Mouse (Mus musculus) limb, embryonic 13.5 days (tissue): ENCODE data around the gene Tnfrsf12a. TPM values are rescaled to one million over a fixed set of nuclear protein-coding genes. Genes with fewer than 3 reads are reported as not detected.

Experiments
- ATAC-seq: fragments of 200-750 bp; cut with Nextera tagmentation; 2 replicates; pipeline ENCODE4 v1.8.0; 2017; ENCODE audit warnings: low read depth, moderate number of reproducible peaks, moderate TSS enrichment; ENCODE audit not compliant: low FRiP score
- H3K27ac ChIP-seq: fragments of 300-500 bp; sonication (generic); 2 replicates; pipeline ENCODE4 v1.5.1; 2015; ENCODE audit warnings: inconsistent platforms, mild to moderate bottlenecking, moderate library complexity
- H3K27me3 ChIP-seq: fragments of 300-500 bp; sonication (generic); 2 replicates; pipeline ENCODE4 v1.6.1; 2015; ENCODE audit warnings: mild to moderate bottlenecking, inconsistent platforms
- H3K36me3 ChIP-seq: fragments of 300-500 bp; sonication (generic); 2 replicates; pipeline ENCODE4 v1.6.1; 2015; ENCODE audit warnings: inconsistent platforms, mild to moderate bottlenecking, moderate library complexity
- H3K4me1 ChIP-seq: fragments of 300-500 bp; sonication (generic); 2 replicates; pipeline ENCODE4 v1.6.1; 2015; ENCODE audit warnings: inconsistent platforms
- H3K4me2 ChIP-seq: fragments of 300-500 bp; sonication (generic); replicated peaks from 2 replicates; pipeline ENCODE4 v1.6.1; 2015; ENCODE audit warnings: inconsistent platforms, mild to moderate bottlenecking, moderate library complexity
- H3K4me3 ChIP-seq: fragments of 300-500 bp; sonication (generic); 2 replicates; pipeline ENCODE4 v1.5.1; 2015; ENCODE audit warnings: moderate library complexity, mild to moderate bottlenecking, inconsistent platforms
- H3K9ac ChIP-seq: fragments of 300-500 bp; sonication (generic); 2 replicates; pipeline ENCODE4 v1.6.1; 2015; ENCODE audit warnings: mild to moderate bottlenecking, inconsistent platforms
- H3K9me3 ChIP-seq: fragments of 300-500 bp; sonication (generic); 2 replicates; pipeline ENCODE4 v1.6.1; 2016; ENCODE audit warnings: inconsistent platforms
- WGBS: fragments of 180-500 bp; shearing (Covaris S2); methylation state at CpG from one replicate; pipeline ENCODE4 v1.1.7; 2015; 5-methylcytosine and 5-hydroxymethylcytosine counted together
- polyA plus RNA-seq: library from polyadenylated mRNA; unstranded; fragments of >200 nt; fragmentation: Nextera tagmentation; extraction: Ambion mirVana; gene quantifications from 2 replicates; pipeline ENCODE4 v1.2.1, GENCODE M21; 2015

The Tnfrsf12a gene
- polyA plus RNA-seq, 1 experiment from 2014 or later = 15.4 TPM

DNA sequence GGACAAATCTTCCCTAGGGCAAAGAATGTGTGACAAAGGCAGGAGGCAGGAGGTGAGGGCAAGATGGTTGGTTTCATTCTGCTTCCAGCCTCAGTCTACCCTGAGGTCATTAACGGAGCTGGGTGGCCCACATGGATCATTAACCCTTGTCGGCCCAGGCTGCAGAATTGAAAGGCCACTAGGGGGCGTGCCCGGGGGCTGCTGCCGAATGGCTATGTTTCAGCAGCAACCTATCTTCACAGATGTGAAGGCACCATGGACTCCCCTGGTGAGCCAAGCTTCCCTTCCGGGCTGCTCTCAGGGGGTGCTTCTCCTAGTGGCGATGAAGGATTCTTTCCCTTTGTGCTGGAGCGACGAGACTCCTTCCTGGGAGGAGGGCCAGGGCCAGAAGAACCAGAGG is 15.7 kb downstream of the Tnfrsf12a start:
- Histone ChIP-seq H3K9me3 (no peaks in the 10 kb centered on the region), H3K27me3 (peaks cover 46% of the 10 kb centered on the region), H3K4me1 (0 out of 2 replicates have a peak, but pooled peaks cover 9% of the 10 kb centered on the region), H3K4me2 (no peak overlapping the region), H3K27ac (no peak overlapping the region), H3K4me3 (no peak overlapping the region), H3K36me3 (peaks cover 3% of the 10 kb centered on the region), H3K9ac (no peak overlapping the region)
- WGBS = under 1% methylated on average over 9 of the region's 9 CpGs
- ATAC-seq = no peak

DNA sequence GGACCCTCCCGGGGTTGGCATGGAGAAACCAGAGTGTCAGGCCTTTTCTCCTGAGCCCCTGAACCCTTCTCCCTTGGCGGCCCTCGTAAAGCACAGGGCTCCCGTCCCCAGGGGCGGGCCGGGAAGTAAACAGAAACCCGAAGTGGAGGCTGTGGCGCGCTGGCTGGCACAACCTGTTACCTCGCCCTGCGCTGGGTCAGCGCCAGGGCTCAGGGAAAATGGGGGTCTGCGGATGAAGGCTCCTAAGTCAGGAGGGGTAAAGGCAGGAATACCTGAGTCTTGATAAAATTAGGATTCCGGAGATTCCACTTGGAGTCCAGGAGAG is 16.4 kb downstream of the Tnfrsf12a start:
- Histone ChIP-seq H3K36me3 (no peaks in the 10 kb centered on the region), H3K9me3 (no peaks in the 10 kb centered on the region), H3K4me1 (0 out of 2 replicates have a peak, but pooled peaks cover 9% of the 10 kb centered on the region), H3K9ac (no peak overlapping the region), H3K4me3 (peak overlapping the region; percentile 11; the same call in 1 of the 2 replicates), H3K27me3 (peaks cover 46% of the 10 kb centered on the region), H3K4me2 (peak overlapping the region; percentile 38), H3K27ac (no peak overlapping the region)
- ATAC-seq = no peak
- 2% methylated on average over 14 of the region's 14 CpGs for WGBS

DNA sequence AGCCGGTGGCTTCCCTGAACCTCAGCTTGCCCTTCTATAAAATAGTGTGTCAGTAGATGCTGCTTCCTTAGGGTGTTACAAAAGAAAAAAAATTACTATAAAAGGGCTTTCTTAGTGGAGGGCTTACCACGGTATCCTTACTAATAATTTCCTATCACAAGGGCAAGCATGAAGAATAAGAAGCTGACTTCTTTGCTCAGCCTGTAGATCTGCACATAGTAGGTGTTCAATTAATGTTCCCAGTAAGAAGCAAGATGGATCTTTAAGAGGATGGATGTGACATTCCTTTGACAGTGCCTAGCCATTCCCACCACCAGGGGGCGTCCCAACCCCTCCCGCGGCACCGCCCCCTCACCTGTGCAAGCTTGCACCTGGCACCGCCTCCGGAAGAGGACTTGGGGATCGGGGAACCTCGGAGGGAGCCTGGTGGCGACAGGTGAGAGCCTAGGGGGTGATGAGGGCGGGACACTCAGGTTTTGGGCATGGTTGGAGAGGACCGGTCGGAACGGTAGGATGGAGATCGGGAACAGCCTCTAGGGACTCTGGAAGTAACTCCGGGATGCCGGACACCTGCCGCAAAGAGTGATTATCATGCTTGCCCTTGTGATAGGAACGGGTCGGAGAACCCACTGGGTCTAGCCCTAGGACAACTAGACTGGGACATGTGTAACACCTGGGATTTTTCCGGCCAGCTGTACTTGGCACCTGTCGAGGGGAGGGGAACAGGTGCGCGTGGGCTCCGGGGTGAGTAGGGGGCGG is 17.0 kb downstream of the Tnfrsf12a start, which contains the start of gene Bicdl2:
Gene Bicdl2 (plus strand): TSS at position 390 of the 759 bp plus-strand sequence.
- H3K9ac ChIP-seq = no peak within 1 kb of the TSS
- no peak within 1 kb of the TSS for H3K27ac ChIP-seq
- H3K27me3 ChIP-seq = peaks cover 46% of the 10 kb centered on the region
- H3K4me1 ChIP-seq = 0 out of 2 replicates have a peak, but pooled peaks cover 9% of the 10 kb centered on the region
- no peaks in the 10 kb centered on the region for H3K9me3 ChIP-seq
- H3K4me3 ChIP-seq = peak within 1 kb of the TSS; percentile 11; the same call in 1 of the 2 replicates
- H3K4me2 ChIP-seq = peak within 1 kb of the TSS; percentile 38
- no peak for ATAC-seq
- H3K36me3 ChIP-seq = no peaks in the 10 kb centered on the region
- WGBS = 5% methylated on average over 27 of the region's 27 CpGs

DNA sequence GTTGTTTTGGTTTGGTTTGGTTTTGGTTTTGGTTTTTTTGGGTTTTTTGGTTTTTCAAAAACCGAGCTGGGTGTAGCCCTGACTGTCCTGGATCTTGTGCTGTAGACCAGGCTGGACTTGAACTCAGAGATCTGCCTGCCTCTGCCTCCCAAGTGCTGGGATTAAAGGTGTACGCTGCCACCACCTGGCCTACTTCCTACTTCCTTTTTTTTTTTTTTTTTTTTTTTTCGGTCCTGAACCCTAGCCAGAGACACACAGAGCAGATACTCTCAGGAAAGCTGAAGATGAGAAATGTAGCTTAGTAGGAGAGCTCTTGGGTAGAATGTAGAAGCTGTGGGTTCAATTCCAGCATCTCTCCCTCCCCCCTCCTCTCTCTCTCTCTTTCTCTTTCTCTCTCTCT is 18.8 kb downstream of the Tnfrsf12a start:
- Histone ChIP-seq H3K27ac (no peak overlapping the region), H3K4me1 (0 out of 2 replicates have a peak, but pooled peaks cover 6% of the 10 kb centered on the region), H3K4me3 (no peak overlapping the region), H3K27me3 (peaks cover 49% of the 10 kb centered on the region), H3K9me3 (no peaks in the 10 kb centered on the region), H3K36me3 (no peaks in the 10 kb centered on the region), H3K9ac (no peak overlapping the region), H3K4me2 (no peak overlapping the region)
- WGBS = 70% methylated on average over 3 of the region's 3 CpGs
- ATAC-seq = no peak

DNA sequence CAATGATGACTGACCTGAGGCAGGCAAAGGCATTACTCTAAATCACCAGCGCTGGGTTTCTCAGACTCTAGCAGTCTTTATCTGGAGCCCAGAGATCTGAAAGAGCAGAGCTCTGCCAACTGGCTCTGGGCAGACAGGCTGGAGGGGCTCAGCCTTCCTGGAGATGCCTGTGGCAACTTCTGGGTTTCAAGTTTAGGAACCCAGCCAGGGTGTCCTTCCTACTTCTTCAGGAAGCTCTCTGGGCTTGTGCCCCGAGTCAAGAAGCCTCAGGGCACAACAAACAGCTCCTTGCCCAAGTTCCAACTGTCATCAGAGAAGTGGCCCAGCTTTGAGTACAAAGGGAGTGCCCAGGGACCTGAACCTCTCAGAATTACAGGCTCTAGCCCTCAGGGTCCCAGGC is 22.9 kb downstream of the Tnfrsf12a start:
- ATAC-seq = no peak
- WGBS = 62% methylated on average over 2 of the region's 2 CpGs
- Histone ChIP-seq H3K36me3 (no peaks in the 10 kb centered on the region), H3K27ac (no peak overlapping the region), H3K27me3 (peaks cover 9% of the 10 kb centered on the region), H3K4me3 (no peak overlapping the region), H3K9ac (no peak overlapping the region), H3K4me1 (no peaks in the 10 kb centered on the region), H3K9me3 (no peaks in the 10 kb centered on the region), H3K4me2 (no peak overlapping the region)

DNA sequence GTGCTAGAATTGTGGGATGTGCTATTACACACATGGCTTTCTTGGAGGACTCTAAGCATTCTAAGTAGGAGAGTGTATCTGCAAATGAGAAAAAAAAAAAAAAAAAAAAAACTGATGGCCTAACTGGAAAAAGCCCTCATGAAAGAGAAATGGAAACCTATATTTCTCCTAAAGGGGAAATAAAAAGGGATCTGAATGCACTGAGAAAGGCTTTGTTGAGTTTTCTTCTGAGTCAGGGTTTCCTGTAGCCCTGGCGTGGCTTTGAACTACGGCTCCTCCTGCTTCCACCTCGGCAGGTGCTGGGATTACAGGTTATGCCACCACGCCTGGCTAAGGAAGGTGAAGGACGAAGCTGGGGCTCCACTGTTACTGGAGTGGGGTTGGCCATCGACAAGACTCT is 23.3 kb downstream of the Tnfrsf12a start:
- H3K27ac ChIP-seq = no peak overlapping the region
- no peak overlapping the region for H3K9ac ChIP-seq
- no peak overlapping the region for H3K4me3 ChIP-seq
- no peaks in the 10 kb centered on the region for H3K36me3 ChIP-seq
- peaks cover 5% of the 10 kb centered on the region for H3K27me3 ChIP-seq
- no peak overlapping the region for H3K4me2 ChIP-seq
- ATAC-seq = no peak
- 56% methylated on average over 6 of the region's 6 CpGs for WGBS
- H3K4me1 ChIP-seq = no peaks in the 10 kb centered on the region
- no peaks in the 10 kb centered on the region for H3K9me3 ChIP-seq

DNA sequence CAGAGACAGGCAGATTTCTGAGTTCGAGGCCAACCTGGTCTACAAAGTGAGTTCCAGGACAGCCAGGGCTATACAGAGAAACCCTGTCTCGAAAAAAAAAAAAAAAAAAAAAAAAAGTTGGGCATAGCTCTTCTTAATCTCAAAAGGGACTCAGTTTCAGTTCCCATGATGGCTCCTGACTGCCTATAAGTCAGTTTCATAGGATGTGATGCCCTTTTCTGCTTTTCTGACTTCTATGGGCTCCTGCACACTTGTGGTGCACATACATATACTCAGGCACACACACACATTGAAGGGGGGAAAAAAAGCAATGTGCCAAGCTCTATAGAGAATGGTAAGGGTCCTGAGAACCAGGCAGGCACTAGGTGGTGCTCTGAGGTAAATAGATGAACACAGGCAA is 23.9 kb downstream of the Tnfrsf12a start:
- no peak for ATAC-seq
- no peaks in the 10 kb centered on the region for H3K4me1 ChIP-seq
- H3K9me3 ChIP-seq = no peaks in the 10 kb centered on the region
- H3K4me2 ChIP-seq = no peak overlapping the region
- no peaks in the 10 kb centered on the region for H3K36me3 ChIP-seq
- no peak overlapping the region for H3K4me3 ChIP-seq
- 63% methylated on average over 2 of the region's 2 CpGs for WGBS
- 0 out of 2 replicates have a peak, but pooled peaks cover 2% of the 10 kb centered on the region for H3K27me3 ChIP-seq
- no peak overlapping the region for H3K9ac ChIP-seq
- no peak overlapping the region for H3K27ac ChIP-seq

DNA sequence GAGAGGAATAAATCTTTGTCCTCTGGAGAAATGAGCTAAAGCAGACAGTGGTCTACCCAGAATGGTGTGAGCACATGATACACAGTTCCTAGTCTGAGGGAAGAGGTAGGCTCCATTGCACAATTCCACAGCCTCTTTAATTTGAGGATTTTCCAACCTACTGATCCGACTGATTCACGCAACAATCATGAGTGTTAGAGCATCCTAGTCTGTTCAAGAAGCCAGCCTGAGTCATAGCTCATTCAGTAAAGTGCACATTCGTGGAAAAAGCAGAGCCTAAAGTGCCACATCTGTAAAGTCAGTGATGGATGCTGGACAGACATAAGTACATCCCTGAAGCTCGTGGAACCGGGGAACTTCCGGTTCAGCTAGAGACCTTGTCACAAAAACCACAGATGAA is 25.9 kb downstream of the Tnfrsf12a start:
- no peaks in the 10 kb centered on the region for H3K4me1 ChIP-seq
- ATAC-seq = no peak
- no peaks in the 10 kb centered on the region for H3K9me3 ChIP-seq
- no peak overlapping the region for H3K4me3 ChIP-seq
- no peak overlapping the region for H3K4me2 ChIP-seq
- 82% methylated on average over 6 of the region's 6 CpGs for WGBS
- H3K27ac ChIP-seq = no peak overlapping the region
- H3K36me3 ChIP-seq = no peaks in the 10 kb centered on the region
- H3K27me3 ChIP-seq = peaks cover 11% of the 10 kb centered on the region
- no peak overlapping the region for H3K9ac ChIP-seq

DNA sequence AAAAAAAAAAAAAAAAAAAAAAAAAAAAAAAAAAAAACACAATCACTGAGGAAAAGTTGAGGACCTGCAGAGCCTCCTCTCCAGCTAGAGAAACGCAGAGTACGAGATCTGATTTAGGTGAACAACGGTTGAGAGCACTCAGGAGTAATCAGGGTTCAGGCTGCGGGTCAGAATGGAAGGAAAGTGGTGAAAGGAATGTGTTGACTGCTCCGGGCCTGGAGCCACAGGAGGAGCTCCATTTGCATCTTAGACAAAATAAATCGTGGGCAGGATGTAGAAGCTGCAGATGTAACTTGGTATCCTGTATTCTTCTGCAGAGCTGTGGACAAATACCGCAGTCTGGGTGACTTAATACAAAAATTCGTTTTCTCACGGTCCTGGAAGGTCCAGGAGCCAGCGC is 31.4 kb downstream of the Tnfrsf12a start:
- H3K4me2 ChIP-seq = no peak overlapping the region
- H3K4me1 ChIP-seq = peaks cover 9% of the 10 kb centered on the region; the same call in 1 of the 2 replicates
- ATAC-seq = no peak
- H3K4me3 ChIP-seq = no peak overlapping the region
- H3K36me3 ChIP-seq = no peaks in the 10 kb centered on the region
- 0 out of 2 replicates have a peak, but pooled peaks cover 4% of the 10 kb centered on the region for H3K9me3 ChIP-seq
- no peak overlapping the region for H3K9ac ChIP-seq
- peaks cover 40% of the 10 kb centered on the region for H3K27me3 ChIP-seq
- H3K27ac ChIP-seq = no peak overlapping the region
- WGBS = 37% methylated on average over 10 of the region's 10 CpGs

DNA sequence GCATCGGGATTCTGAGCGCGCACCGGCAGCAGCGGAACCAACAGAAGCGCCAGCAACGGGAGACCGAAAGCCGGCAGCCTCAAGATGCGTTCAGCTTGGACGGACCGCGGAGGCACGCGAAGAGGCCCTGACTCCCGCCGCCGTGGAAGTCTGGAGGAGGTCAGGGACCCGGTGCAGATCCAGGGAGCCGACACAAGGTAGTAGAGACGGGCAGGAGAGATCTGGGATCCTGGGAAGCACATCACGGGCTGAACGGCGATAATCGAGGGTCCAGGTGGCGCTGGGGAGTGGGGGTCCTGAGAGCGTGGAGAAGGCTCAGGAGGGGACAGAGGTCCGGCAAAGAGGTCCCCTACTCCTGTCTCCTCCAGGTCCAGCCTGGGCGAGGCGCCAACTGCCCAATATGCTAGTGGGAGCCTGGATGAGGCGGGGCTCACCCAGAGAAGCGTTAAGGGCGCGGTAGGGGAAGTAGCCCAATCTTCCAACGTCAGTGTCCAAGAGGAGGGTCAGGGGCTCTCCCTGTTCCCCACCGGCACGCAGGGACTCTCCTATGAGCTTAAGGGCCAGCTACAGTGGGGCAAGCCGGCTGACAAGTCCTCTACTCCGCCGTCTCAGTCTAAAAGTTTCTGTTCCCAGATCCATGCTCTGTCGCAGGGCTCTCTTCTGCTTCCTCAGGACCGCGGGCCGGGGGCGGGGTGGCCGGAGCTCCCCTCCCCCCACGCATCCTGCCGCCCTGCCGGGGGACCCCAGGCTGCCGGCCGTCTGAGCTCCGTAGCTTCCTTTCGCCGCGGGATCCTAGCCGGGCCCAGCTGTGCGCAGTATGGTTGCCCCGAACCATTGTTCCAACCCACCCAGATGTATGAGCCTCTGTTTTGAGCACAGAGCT is 32.4 kb downstream of the Tnfrsf12a start, which contains the start of gene Mmp25:
Gene Mmp25 (minus strand): TSS at position 665 of the 883 bp plus-strand sequence.
- ATAC-seq = peak; percentile 33
- peak within 1 kb of the TSS; percentile 79 for H3K4me2 ChIP-seq
- WGBS = under 1% methylated on average over 58 of the region's 58 CpGs

DNA sequence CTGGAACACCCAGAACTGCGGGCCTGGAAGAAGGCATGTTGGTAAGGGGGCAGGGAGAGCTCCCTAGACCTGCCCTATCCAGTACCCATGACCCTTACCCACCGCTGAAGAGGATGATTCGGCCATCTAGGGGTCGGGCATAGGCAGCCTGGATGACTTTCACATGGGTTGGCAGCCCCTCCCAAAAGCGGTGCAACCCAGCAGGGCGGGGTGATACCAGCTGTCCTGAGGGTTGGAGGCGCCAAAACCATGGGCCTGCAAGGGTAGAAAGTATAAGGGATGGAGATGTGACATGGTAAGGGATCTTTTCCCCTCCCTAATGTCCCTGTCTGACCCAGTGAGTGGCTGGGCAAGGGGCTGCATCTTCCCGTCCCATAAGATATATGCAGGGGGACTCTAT is 46.0 kb downstream of the Tnfrsf12a start:
- no peak overlapping the region for H3K4me2 ChIP-seq
- no peak overlapping the region for H3K27ac ChIP-seq
- H3K27me3 ChIP-seq = peaks cover 2% of the 10 kb centered on the region; the same call in 1 of the 2 replicates
- no peaks in the 10 kb centered on the region for H3K36me3 ChIP-seq
- WGBS = 86% methylated on average over 8 of the region's 8 CpGs
- H3K4me1 ChIP-seq = no peaks in the 10 kb centered on the region
- no peak for ATAC-seq
- H3K9ac ChIP-seq = no peak overlapping the region
- H3K9me3 ChIP-seq = no peaks in the 10 kb centered on the region
- no peak overlapping the region for H3K4me3 ChIP-seq

More for the DNA sequence above, 32.4 kb downstream of the Tnfrsf12a start, which contains the start of gene Mmp25:
- Histone ChIP-seq H3K9me3 (0 out of 2 replicates have a peak, but pooled peaks cover 4% of the 10 kb centered on the region), H3K27ac (no peak within 1 kb of the TSS), H3K9ac (peak within 1 kb of the TSS; percentile 65), H3K36me3 (no peaks in the 10 kb centered on the region), H3K4me3 (peak within 1 kb of the TSS; percentile 49), H3K27me3 (peaks cover 40% of the 10 kb centered on the region), H3K4me1 (peaks cover 9% of the 10 kb centered on the region; the same call in 1 of the 2 replicates)
